In the genomic region with DNA sequence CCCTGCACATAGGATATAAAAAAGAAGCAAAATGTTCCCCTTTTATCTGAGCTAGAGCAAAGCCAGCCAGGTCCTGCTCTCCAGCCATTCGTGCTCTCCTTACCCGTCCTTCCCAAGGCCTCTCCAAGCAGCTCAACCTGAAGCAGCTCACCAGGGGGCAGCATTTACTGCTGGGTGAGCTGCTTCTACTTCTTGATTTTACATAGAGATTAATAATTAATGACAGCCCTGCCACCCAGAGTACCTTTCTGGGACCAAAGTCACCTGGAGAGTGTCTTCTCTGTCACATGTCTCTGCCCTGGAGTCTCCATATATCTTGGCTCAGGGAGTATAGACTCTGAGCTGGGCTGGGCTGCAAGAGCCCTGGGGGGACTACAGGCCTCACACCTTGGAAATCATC, we compare ENCODE assay signal across 8 mouse cellular contexts.
DNase-seq lines count a peak whose midpoint lies in the region; ATAC-seq lines count a peak whose summit lies in the region.

No protein-coding gene starts in this region.

- H3K9me3 ChIP-seq in midbrain, embryonic 15.5 days, result no peaks in the 10 kb centered on the region

- H3K4me1 ChIP-seq in midbrain, embryonic 15.5 days, result no peaks in the 10 kb centered on the region

- intact Hi-C loops in left cerebral cortex, postnatal 4 days (cut with DNase I), result loop anchor here (10.0 kb wide), 1 partner anchor 108 kb away; no protein-coding TSS in a partner anchor

- H3K36me3 ChIP-seq in midbrain, embryonic 15.5 days (replicated peaks), result no peaks in the 10 kb centered on the region

- H3K4me3 ChIP-seq in midbrain, embryonic 15.5 days, result no peak overlapping the region

- peak; percentile 63 for DNase-seq in layer of hippocampus, adult 11-12 months (ENCODE audit: low spot score)
- DNase-seq in layer of hippocampus, adult 8-10 months (ENCODE audit: low spot score in 2 of 2), result no peak
- DNase-seq in R1 (ENCODE audit: low read depth, low spot score), result peak; percentile 30
- DNase-seq in cerebellum, postnatal 36 days, result peak; percentile 16 to 20
- DNase-seq in heart, postnatal 4 days, result peak; percentile 64
- peak; percentile 46 for DNase-seq in left cerebral cortex, postnatal 4 days
- DNase-seq in thymus, postnatal 25 days, result peak; percentile 54

- H3K27me3 ChIP-seq in midbrain, embryonic 15.5 days (replicated peaks), result no peaks in the 10 kb centered on the region

- H3K4me2 ChIP-seq in midbrain, embryonic 15.5 days, result no peak overlapping the region

- 0 out of 2 replicates have a peak, but pooled peaks have one; percentile 35 for ATAC-seq in midbrain, embryonic 15.5 days (replicated peaks)

- H3K9ac ChIP-seq in midbrain, embryonic 15.5 days, result no peak overlapping the region

- no peak overlapping the region for H3K27ac ChIP-seq in midbrain, embryonic 15.5 days

- 26% methylated on average over 2 of the region's 2 CpGs for WGBS in midbrain, embryonic 15.5 days

Comparison
In these comparisons a context has a peak if more than half of its experiments do, and no peak if none do; other contexts are left out.
1. DNase-seq: peak in layer of hippocampus, adult 11-12 months (single experiment), R1 (single experiment), cerebellum, postnatal 36 days (2 of 2), heart, postnatal 4 days (single experiment), left cerebral cortex, postnatal 4 days (single experiment) and thymus, postnatal 25 days (single experiment); none in layer of hippocampus, adult 8-10 months (0 of 2).